Mouse (Mus musculus): Measurements from ENCODE around the gene Rsf1. TPM values are rescaled to one million over a fixed set of nuclear protein-coding genes. Genes with fewer than 3 reads are reported as not detected.

The Rsf1 gene
- polyA plus RNA-seq, 1 experiment from 2014 or later: 28.2 TPM

- 0% methylated on average over 1 of the region's 2 CpGs for WGBS (ENCODE audit: missing documents)
- H3K27ac ChIP-seq: no peak overlapping the region
- H3K4me3 ChIP-seq (ENCODE audit: inconsistent target): no peak overlapping the region
- H3K79me2 ChIP-seq (ENCODE audit: inconsistent target): no peaks in the 10 kb centered on the region
- H3K36me3 ChIP-seq (ENCODE audit: inconsistent target): peaks cover 16% of the 10 kb centered on the region
Observed at GRCm38 (mm10) chr7:97687831-97688230, 108.1 kb downstream of the Rsf1 start.

- Histone ChIP-seq H3K36me3 (ENCODE audit: inconsistent target) (no peaks in the 10 kb centered on the region), H3K4me3 (ENCODE audit: inconsistent target) (no peak overlapping the region), H3K79me2 (ENCODE audit: inconsistent target) (peaks cover 38% of the 10 kb centered on the region), H3K27ac (no peak overlapping the region)
- 100% methylated on average over 1 of the region's 1 CpGs for WGBS (ENCODE audit: missing documents)
Observed at GRCm38 (mm10) chr7:97695441-97695840, 115.8 kb downstream of the Rsf1 start.

GRCm38 (mm10) chr7:97696133-97696505, 116.4 kb downstream of the Rsf1 start:
- Histone ChIP-seq H3K27ac (peak overlapping the region; percentile 41), H3K79me2 (ENCODE audit: inconsistent target) (peaks cover 45% of the 10 kb centered on the region), H3K36me3 (ENCODE audit: inconsistent target) (no peaks in the 10 kb centered on the region), H3K4me3 (ENCODE audit: inconsistent target) (peak overlapping the region; percentile 79)
- WGBS (ENCODE audit: missing documents): 45% methylated on average over 16 of the region's 19 CpGs

- Histone ChIP-seq H3K27ac (peak within 1 kb of the TSS; percentile 41), H3K36me3 (ENCODE audit: inconsistent target) (no peaks in the 10 kb centered on the region), H3K79me2 (ENCODE audit: inconsistent target) (peaks cover 50% of the 10 kb centered on the region), H3K4me3 (ENCODE audit: inconsistent target) (peak within 1 kb of the TSS; percentile 79)
- under 1% methylated on average over 60 of the region's 63 CpGs for WGBS (ENCODE audit: missing documents)
Observed at GRCm38 (mm10) chr7:97696506-97697254, 117.0 kb downstream of the Rsf1 start, which contains the start of gene Clns1a. Gene Clns1a (plus strand): TSS chr7:97696634.

GRCm38 (mm10) chr7:97700173-97700572, 120.5 kb downstream of the Rsf1 start:
- Histone ChIP-seq H3K27ac (no peak overlapping the region), H3K36me3 (ENCODE audit: inconsistent target) (no peaks in the 10 kb centered on the region), H3K4me3 (ENCODE audit: inconsistent target) (no peak overlapping the region), H3K79me2 (ENCODE audit: inconsistent target) (peaks cover 85% of the 10 kb centered on the region)
- WGBS (ENCODE audit: missing documents): 96% methylated on average over 4 of the region's 4 CpGs

- 87% methylated on average over 6 of the region's 6 CpGs for WGBS (ENCODE audit: missing documents)
- Histone ChIP-seq H3K36me3 (ENCODE audit: inconsistent target) (no peaks in the 10 kb centered on the region), H3K4me3 (ENCODE audit: inconsistent target) (no peak overlapping the region), H3K27ac (no peak overlapping the region), H3K79me2 (ENCODE audit: inconsistent target) (peaks cover 95% of the 10 kb centered on the region)
Observed at GRCm38 (mm10) chr7:97701106-97701505, 121.4 kb downstream of the Rsf1 start.

GRCm38 (mm10) chr7:97707123-97707522, 127.4 kb downstream of the Rsf1 start:
- Histone ChIP-seq H3K79me2 (ENCODE audit: inconsistent target) (peaks cover 82% of the 10 kb centered on the region), H3K4me3 (ENCODE audit: inconsistent target) (no peak overlapping the region), H3K36me3 (ENCODE audit: inconsistent target) (peaks cover 5% of the 10 kb centered on the region; the same call in 1 of the 2 replicates), H3K27ac (no peak overlapping the region)
- WGBS (ENCODE audit: missing documents): 87% methylated on average over 4 of the region's 4 CpGs

GRCm38 (mm10) chr7:97707809-97708208, 128.1 kb downstream of the Rsf1 start:
- H3K79me2 ChIP-seq (ENCODE audit: inconsistent target): peaks cover 75% of the 10 kb centered on the region
- 98% methylated on average over 5 of the region's 5 CpGs for WGBS (ENCODE audit: missing documents)
- no peak overlapping the region for H3K27ac ChIP-seq
- H3K4me3 ChIP-seq (ENCODE audit: inconsistent target): no peak overlapping the region
- peaks cover 12% of the 10 kb centered on the region; the same call in 1 of the 2 replicates for H3K36me3 ChIP-seq (ENCODE audit: inconsistent target)

GRCm38 (mm10) chr7:97709204-97709603, 129.5 kb downstream of the Rsf1 start:
- H3K79me2 ChIP-seq (ENCODE audit: inconsistent target): peaks cover 61% of the 10 kb centered on the region
- no peak overlapping the region for H3K27ac ChIP-seq
- peaks cover 24% of the 10 kb centered on the region; the same call in 1 of the 2 replicates for H3K36me3 ChIP-seq (ENCODE audit: inconsistent target)
- no peak overlapping the region for H3K4me3 ChIP-seq (ENCODE audit: inconsistent target)
- WGBS (ENCODE audit: missing documents): 58% methylated on average over 3 of the region's 3 CpGs

GRCm38 (mm10) chr7:97714651-97715050, 135.0 kb downstream of the Rsf1 start:
- H3K36me3 ChIP-seq (ENCODE audit: inconsistent target): peaks cover 70% of the 10 kb centered on the region
- 97% methylated on average over 5 of the region's 5 CpGs for WGBS (ENCODE audit: missing documents)

GRCm38 (mm10) chr7:97717326-97717725, 137.6 kb downstream of the Rsf1 start:
- H3K36me3 ChIP-seq (ENCODE audit: inconsistent target): peaks cover 71% of the 10 kb centered on the region
- H3K27ac ChIP-seq: no peak overlapping the region
- 92% methylated on average over 1 of the region's 1 CpGs for WGBS (ENCODE audit: missing documents)
- no peaks in the 10 kb centered on the region for H3K79me2 ChIP-seq (ENCODE audit: inconsistent target)
- H3K4me3 ChIP-seq (ENCODE audit: inconsistent target): no peak overlapping the region

More at GRCm38 (mm10) chr7:97714651-97715050, 135.0 kb downstream of the Rsf1 start:
- Histone ChIP-seq H3K4me3 (ENCODE audit: inconsistent target) (no peak overlapping the region), H3K79me2 (ENCODE audit: inconsistent target) (peaks cover 7% of the 10 kb centered on the region; the same call in 1 of the 2 replicates), H3K27ac (no peak overlapping the region)

- Histone ChIP-seq H3K36me3 (ENCODE audit: inconsistent target) (peaks cover 55% of the 10 kb centered on the region), H3K27ac (no peak overlapping the region), H3K79me2 (ENCODE audit: inconsistent target) (no peaks in the 10 kb centered on the region), H3K4me3 (ENCODE audit: inconsistent target) (no peak overlapping the region)
- WGBS (ENCODE audit: missing documents): 91% methylated on average over 5 of the region's 5 CpGs
Observed at GRCm38 (mm10) chr7:97719078-97719477, 139.4 kb downstream of the Rsf1 start.

GRCm38 (mm10) chr7:97720109-97720508, 140.4 kb downstream of the Rsf1 start:
- Histone ChIP-seq H3K27ac (no peak overlapping the region), H3K4me3 (ENCODE audit: inconsistent target) (no peak overlapping the region), H3K36me3 (ENCODE audit: inconsistent target) (peaks cover 45% of the 10 kb centered on the region), H3K79me2 (ENCODE audit: inconsistent target) (no peaks in the 10 kb centered on the region)
- WGBS (ENCODE audit: missing documents): 90% methylated on average over 5 of the region's 5 CpGs

GRCm38 (mm10) chr7:97722278-97722918, 142.7 kb downstream of the Rsf1 start:
- Histone ChIP-seq H3K36me3 (ENCODE audit: inconsistent target) (peaks cover 27% of the 10 kb centered on the region), H3K4me3 (ENCODE audit: inconsistent target) (no peak overlapping the region), H3K27ac (no peak overlapping the region), H3K79me2 (ENCODE audit: inconsistent target) (no peaks in the 10 kb centered on the region)
- WGBS (ENCODE audit: missing documents): 96% methylated on average over 7 of the region's 7 CpGs

All from macrophage (primary cell).